Mouse (Mus musculus) thymus, postnatal 25 days (tissue): Measurements from ENCODE around the gene Zfp74.
"Not testable (repeated sequence)": the region's sequence is repeated elsewhere in the genome, so short reads cannot be mapped to it uniquely, and the experiment has no call there.

Source experiments
- DNase-seq: peaks from one replicate; pipeline ENCODE4 v3.0.0; 2022

Zfp74 gene

GRCm38 (mm10) chr7:29953513-29954401, at the start of gene Zfp74:
Zfp74 (minus strand) TSS chr7:29954089.
- DNase-seq = peak; percentile 81

DNA sequence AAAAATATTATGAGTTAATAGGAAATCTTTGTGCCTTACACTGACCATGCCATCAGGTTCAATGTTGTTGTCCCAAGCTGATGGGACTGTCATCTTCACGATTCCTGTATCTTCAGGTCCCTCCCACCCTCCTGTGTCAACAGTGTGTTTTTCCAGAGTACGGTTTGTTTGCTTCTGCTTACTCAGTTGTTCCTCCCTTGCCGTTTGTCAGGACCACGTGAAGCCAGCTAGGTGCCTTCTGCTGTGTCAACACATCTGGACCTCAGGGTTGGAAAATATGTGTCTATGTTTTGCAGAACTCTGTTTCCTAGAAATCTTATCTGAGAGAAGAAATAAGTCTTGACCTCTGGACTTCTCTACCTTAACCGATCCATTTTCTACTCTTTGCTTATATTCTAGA, 46.7 kb upstream of the Zfp74 start:
- no peak for DNase-seq

DNA sequence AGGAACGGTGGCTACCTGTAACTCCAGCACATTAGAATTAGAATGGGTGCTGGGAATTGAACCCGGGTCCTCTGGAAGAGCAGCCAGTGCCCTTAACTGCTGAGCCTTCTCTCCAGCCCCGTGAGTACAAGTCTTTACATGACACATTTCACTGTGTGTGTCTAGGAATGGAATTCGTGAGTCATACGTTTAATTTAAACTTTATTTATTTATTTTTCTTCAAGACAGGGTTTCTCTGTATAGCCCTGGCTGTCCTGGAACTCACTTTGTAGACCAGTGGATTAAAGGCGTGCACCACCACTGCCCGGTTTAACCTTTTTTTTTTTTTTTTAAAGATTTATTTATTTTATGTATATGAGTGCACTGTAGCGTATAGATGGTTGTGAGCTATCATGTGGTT, 41.2 kb upstream of the Zfp74 start:
- DNase-seq = no peak

- no peak for DNase-seq
Measured at GRCm38 (mm10) chr7:29993340-29993739, 39.5 kb upstream of the Zfp74 start.

- DNase-seq = no peak
Measured at GRCm38 (mm10) chr7:29992698-29993097, 38.8 kb upstream of the Zfp74 start.

- no peak for DNase-seq
Measured at GRCm38 (mm10) chr7:29989031-29989430, 35.1 kb upstream of the Zfp74 start.

DNA sequence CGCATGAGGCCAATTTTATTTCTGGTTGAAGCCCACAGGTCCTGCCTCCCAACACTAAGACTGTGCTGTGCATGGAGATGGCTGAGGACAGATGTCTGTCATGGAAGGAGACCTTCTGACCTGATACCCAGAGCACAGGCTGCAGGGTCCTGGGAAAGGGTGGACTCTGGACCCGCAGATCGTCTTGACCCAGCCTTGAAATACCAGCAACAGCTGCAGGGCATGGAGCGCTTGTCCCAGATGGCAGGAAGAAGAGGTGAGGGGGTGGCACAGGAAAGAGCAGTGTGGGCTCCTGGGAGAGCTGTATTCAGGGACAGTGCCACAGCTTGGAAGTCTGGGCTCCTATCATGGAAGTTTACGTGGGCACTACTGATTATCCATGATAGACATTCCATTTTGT, 33.7 kb upstream of the Zfp74 start:
- DNase-seq = no peak

DNA sequence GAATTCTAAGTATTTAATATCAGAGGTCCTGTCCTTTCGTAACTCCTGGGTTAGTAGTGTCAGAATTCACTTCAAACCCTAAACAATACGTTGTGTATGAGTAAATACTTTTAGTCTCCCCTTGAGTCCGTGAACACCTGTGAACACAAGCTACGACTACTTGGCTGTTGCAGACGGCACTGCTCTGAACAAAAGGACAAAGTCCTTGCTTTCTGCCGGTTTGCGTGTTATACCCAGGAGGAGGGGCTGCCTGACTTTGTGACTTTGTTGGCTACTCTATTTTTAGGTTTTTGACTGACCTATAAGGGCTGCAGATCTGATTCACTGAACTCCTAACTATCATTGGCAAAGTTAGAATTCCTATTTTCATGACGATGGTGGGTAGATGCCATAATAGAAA, 32.2 kb upstream of the Zfp74 start:
- DNase-seq = no peak

DNA sequence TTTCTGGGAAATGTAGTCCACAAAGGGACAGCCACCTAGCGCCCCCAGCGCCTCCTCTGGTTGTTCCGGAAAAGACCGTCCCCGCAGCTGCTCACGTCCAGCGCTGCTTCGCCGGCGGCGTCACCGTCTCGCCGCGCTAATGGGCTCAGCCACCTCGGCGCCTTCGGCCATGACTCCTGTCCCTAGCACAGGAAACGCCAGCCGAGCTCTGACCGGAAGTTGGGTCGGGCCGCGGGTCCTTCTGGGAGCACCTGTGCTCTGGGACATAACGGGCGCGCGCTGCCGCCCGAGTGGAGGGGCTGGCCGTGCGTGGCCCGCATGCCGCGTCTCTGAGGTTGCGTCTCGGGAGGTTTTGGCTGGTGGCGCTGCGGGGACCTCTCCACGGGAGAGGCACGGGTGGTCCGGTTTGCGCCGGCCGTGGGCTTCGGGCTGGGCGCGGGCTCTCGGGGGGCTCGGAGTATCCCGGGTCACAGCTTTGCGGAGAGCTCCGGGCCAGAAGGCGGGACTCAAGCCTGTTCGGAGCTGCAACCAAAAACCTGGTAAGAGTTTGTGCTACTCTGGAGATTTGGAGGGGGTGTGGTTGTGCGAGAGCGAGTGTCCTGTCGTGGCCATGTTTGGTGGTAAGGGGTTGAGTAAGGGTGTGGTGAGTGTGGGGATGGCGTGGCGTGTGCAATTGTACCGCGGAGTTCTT, 29.9 kb upstream of the Zfp74 start, which contains the start of gene Zfp568:
Gene Zfp568 (plus strand): TSS at position 266 of the 691 bp plus-strand sequence.
- peak; percentile 83 for DNase-seq

DNA sequence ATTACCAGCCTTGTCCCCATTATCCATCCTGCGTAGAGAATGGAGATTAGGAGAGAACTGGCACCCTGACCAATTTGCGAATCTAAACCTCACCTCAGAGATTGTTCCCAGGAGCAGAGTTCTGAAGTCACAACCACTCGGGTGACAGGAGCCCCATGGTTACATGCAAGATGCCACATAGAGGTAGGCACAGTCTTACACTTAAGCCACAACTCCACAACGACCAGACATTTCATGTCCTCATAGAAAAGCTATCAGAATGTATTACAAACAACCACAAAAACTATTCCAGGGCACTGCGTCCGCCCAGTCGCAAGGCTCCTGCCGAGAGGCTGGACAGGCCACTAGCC, 29.4 kb upstream of the Zfp74 start:
- no peak for DNase-seq

GRCm38 (mm10) chr7:29982931-29983330, 29.0 kb upstream of the Zfp74 start:
- DNase-seq = peak; percentile 1

GRCm38 (mm10) chr7:29982341-29982740, 28.5 kb upstream of the Zfp74 start:
- no peak for DNase-seq

DNA sequence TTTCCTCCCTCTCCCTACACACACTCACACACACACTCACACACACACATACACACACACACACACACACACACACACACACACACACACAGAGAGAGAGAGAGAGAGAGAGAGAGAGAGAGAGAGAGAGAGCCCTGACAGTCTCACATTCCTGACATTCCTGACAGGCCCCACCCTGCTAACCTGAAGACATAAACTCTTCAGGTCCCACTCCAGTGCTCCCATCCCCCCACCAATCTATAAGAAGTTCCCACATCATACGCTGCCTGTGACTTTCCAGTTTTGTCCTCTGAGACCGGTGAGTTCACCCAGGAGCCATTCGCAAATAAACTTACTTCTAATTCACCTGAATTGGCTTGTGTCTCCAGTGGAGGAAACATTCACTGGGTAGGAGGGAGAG, 28.0 kb upstream of the Zfp74 start:
- no peak for DNase-seq

- DNase-seq = peak; percentile 4
Measured at GRCm38 (mm10) chr7:29981455-29981854, 27.6 kb upstream of the Zfp74 start.

DNA sequence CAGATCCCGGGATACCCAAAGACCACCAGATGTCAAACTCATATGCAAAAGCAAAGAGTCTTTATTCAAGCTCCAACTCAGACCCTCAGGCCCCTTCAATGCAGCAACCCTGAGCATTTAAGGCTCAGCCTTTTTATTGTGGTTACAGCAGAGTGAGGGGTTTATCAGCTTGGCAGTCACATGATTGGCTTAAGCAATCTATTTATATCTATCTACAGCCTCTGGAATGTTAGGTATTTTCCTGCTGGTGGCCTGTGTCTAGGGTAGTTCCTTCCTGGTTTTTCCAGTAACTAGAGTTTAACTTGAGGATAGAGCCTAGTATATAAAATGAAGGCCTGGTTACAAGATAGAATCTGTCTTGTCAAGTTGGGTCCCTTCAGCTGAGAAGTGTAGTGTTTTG, 26.9 kb upstream of the Zfp74 start:
- no peak for DNase-seq

DNA sequence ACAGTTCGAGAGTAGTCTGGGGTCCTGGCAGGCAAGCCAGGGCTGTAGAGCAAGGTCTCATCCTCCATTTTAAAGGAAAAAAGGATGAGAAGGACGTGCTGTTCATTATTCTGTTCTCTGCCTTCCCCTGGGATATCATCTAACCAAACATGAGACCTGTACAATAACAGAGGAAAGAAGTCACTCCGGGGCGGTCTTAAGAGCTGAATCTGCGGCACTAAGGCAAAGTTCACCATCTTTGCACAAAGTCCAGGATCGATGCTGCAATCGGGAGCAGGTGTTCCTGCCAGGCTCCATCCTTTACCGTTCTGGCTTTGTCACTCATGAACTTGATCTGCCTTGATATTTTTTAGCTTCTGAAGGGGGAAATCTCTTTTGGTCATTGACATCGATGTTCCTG, 16.8 kb upstream of the Zfp74 start:
- DNase-seq = no peak

- DNase-seq = not testable (repeated sequence)
Measured at GRCm38 (mm10) chr7:29965115-29965810, 11.4 kb upstream of the Zfp74 start.

- no peak for DNase-seq
Measured at GRCm38 (mm10) chr7:29959004-29959403, 5.1 kb upstream of the Zfp74 start.

DNA sequence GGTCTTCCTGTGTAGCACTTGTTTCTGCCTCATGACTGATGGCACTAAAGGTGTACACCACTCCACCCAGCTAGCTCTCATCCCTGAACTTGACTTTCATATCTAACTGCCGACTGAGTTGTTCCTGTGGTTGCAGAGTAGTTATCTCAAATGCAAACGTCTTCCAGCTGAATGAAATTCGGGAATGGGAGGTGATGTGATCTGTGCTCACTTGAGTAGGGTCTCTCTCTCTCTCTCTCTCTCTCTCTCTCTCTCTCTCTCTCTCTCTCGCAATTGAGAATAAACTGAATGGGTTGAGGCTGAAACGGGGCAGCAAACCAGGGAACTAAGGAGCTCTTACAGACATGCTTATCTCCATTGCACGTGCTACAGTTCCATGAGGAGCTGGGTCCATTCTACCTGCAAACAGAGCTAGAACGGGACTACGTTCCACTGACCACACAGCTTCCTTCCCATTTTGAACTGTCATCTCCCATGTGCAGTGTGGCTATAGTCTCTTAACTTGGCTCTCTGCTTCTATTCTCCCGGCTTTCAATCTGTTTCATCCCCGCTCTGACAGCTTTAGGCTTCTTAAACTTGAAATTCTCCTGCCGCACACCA, 4.3 kb upstream of the Zfp74 start:
- DNase-seq = no peak

DNA sequence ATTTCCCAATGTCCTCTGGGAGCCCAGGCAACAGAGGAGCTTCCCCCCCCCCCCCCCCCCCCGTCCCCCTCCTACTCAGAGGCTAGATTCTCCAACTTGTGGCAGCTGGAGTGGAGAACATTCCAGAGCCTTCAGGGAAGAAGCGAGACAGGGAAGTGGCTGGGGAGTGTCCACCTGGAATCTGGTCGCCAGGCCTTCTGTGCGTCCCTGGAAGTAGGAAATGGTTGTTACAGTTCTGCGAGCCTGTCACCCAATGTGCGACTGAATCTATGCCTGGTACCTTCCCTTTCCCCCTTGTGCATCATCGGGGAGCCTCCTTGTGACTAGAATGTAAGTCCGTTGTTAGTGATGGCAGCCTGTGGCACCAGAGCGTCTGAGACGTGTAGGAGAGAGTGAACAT, 2.4 kb upstream of the Zfp74 start:
- no peak for DNase-seq

DNA sequence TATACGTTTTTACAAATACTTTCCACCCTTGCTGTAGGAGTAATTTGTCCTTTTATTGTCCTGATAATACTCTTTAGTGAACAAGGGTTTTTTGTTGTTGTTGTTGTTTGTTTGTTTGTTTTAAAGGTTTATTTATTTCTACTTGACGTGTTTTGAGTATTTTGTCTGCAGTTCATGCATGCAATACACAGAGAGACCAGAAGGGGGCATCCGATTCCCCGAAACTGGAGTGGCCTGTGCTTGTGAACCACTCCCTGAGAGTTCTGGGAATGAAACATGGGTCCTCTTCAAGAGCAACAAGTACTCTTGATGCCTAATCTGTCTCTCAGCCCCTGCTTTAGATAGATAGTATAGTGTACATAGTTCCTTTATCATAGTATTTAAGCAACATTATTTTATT, 842 bp upstream of the Zfp74 start:
- DNase-seq = peak; percentile 47

DNA sequence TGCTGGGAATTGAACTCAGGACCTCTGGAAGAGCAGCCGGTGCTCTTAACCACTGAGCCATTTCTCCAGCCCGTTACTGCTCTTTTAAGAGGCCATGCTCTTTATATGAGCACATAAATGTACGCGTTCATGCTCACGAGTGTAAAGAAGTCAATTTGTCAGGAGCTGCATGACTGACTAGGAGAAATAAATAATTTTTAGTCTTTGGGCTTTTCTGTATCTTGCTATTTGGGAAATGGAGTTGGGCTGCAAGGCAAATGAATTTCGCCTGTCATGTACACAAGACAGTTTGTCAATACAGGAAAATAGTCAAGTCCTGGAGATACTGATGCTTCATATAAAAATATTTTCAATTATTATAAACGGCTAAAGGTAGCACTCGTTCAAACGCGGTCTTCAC, 803 bp downstream of the Zfp74 start:
- DNase-seq = no peak

DNA sequence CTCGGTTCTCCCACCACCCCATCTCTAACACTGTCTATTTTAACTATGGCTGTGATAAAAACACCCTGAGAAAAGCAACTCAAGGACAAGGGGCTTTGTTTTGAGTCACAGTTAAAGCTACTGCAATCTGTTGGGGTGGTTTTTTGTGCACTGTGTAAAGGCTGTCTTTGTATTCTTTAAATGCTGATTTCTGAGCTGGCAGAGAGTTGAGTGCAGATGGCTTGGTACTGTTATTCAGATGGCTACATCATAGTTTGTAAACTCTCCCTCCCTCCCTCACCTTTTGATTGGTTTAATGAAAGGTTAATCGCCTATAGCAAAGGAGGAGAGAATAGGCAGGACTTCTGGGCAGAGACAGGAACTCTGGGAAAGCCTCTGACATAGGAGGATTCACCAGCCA, 9.7 kb downstream of the Zfp74 start:
- DNase-seq = no peak
